Mouse (Mus musculus) brain, embryonic 18.5 days (tissue): ENCODE data around the gene Pidd1.
A peak's percentile ranks its signal among the peaks of the same experiment; 100 is the strongest.
"Not testable (repeated sequence)": the region's sequence is repeated elsewhere in the genome, so short reads cannot be mapped to it uniquely, and the experiment has no call there.

Source experiments
- DNase-seq: peaks from one replicate; pipeline ENCODE4 v3.0.0-alpha.2; 2012; ENCODE audit warnings: low read depth, low spot score

The Pidd1 gene

GRCm38 (mm10) chr7:141458661-141459060 lies 14.8 kb upstream of the Pidd1 start:
- no peak for DNase-seq

- no peak for DNase-seq
Observed at GRCm38 (mm10) chr7:141457986-141458660, 14.3 kb upstream of the Pidd1 start.

GRCm38 (mm10) chr7:141457236-141457635 lies 13.4 kb upstream of the Pidd1 start:
- DNase-seq = no peak

- DNase-seq = no peak
Observed at GRCm38 (mm10) chr7:141456739-141457138, 12.9 kb upstream of the Pidd1 start.

GRCm38 (mm10) chr7:141455610-141456314 lies 11.9 kb upstream of the Pidd1 start:
- DNase-seq = no peak

GRCm38 (mm10) chr7:141454967-141455551 lies 11.2 kb upstream of the Pidd1 start, which contains the start of gene Pnpla2:
TSS of gene Pnpla2 (plus strand) at chr7:141455198.
- no peak for DNase-seq

- DNase-seq = no peak
Observed at GRCm38 (mm10) chr7:141453636-141454035, 9.8 kb upstream of the Pidd1 start.

GRCm38 (mm10) chr7:141451928-141452327 lies 8.1 kb upstream of the Pidd1 start:
- DNase-seq = no peak

- DNase-seq = peak; percentile 93
Observed at GRCm38 (mm10) chr7:141447110-141447991, 3.5 kb upstream of the Pidd1 start, which contains the start of gene Rplp2. TSS of gene Rplp2 (plus strand) at chr7:141447370.

GRCm38 (mm10) chr7:141446374-141446773 lies 2.5 kb upstream of the Pidd1 start:
- DNase-seq = not testable (repeated sequence)

- no peak for DNase-seq
Observed at GRCm38 (mm10) chr7:141443081-141443821, 574 bp downstream of the Pidd1 start.

GRCm38 (mm10) chr7:141442199-141442598 lies 1.6 kb downstream of the Pidd1 start:
- no peak for DNase-seq

- no peak for DNase-seq
Observed at GRCm38 (mm10) chr7:141441460-141441859, 2.4 kb downstream of the Pidd1 start.

GRCm38 (mm10) chr7:141440613-141441012 lies 3.2 kb downstream of the Pidd1 start:
- no peak for DNase-seq

GRCm38 (mm10) chr7:141439811-141440210 lies 4.0 kb downstream of the Pidd1 start:
- no peak for DNase-seq

GRCm38 (mm10) chr7:141439140-141439679 lies 4.6 kb downstream of the Pidd1 start:
- DNase-seq = no peak

- DNase-seq = no peak
Observed at GRCm38 (mm10) chr7:141438201-141438968, 5.4 kb downstream of the Pidd1 start.

- DNase-seq = peak; percentile 79
Observed at GRCm38 (mm10) chr7:141437178-141438120, 6.4 kb downstream of the Pidd1 start, which contains the start of gene Slc25a22. TSS of gene Slc25a22 (minus strand) at chr7:141437892.

GRCm38 (mm10) chr7:141436523-141436892 lies 7.3 kb downstream of the Pidd1 start:
- no peak for DNase-seq
